Mouse (Mus musculus) small intestine, adult 2 months (tissue): ENCODE data around the gene Eif3a.

Experiments used
- CTCF ChIP-seq: fragments of 200-500 bp; IDR thresholded peaks from 2 replicates; pipeline ENCODE4 v1.5.1; 2012; ENCODE audit warnings: low read depth, mild to moderate bottlenecking, control low read depth, inconsistent platforms, low read length, moderate library complexity, mixed read lengths; ENCODE audit not compliant: insufficient replicate concordance, insufficient read length; ENCODE audit errors: extremely low read depth
- POLR2A ChIP-seq: fragments of 200-500 bp; IDR thresholded peaks from 2 replicates; pipeline ENCODE4 v1.6.1; 2012; ENCODE audit warnings: low read depth, mild to moderate bottlenecking, control low read depth, inconsistent platforms, low read length, moderate library complexity

- TF ChIP-seq POLR2A, result no peak
- TF ChIP-seq CTCF, result no peak
Measured at GRCm38 (mm10) chr19:60758896-60759835, 31.3 kb downstream of the Eif3a start.
